Mouse (Mus musculus): ENCODE measurements at regions not wholly inside any gene's neighbourhood (a gene's known extent, or its start where the extent isn't known, plus 50 kb on each side); places are given as distances from the start of the nearest gene placed in this dataset.

DNA sequence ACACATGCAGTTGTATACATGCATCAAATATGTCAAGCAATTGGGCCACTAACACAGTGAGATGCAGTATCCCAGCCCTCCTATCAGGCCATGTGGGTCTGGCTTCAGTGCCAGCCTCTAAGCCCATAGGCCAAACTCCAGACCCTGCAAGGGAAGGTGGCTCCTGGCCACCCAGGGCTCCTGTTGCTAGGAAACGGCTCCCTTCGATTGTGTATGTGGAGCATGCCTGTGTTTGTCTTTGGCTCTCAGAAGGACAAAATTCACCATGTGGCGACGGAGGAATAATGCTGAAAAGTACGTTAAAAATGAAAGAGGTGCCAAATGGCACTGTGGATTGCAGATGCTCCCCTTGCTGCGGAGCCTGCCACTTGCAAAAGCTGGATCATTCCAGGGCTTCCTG lies 249.4 kb upstream of the Mki67 start:
- Histone ChIP-seq H3K4me1 (ENCODE audit: control insufficient read depth in 1 of 2, insufficient read depth in 2 of 2, low read length in 2 of 2) (no peaks in the 10 kb centered on the region), H3K36me3 (ENCODE audit: control insufficient read depth in 1 of 2, insufficient read depth in 2 of 2, low read length in 2 of 2) (no peaks in the 10 kb centered on the region), H3K27ac (ENCODE audit: control insufficient read depth, low read depth, low read length) (no peak overlapping the region), H3K9me3 (replicated peaks; ENCODE audit: insufficient read depth, low read length) (no peaks in the 10 kb centered on the region), H3K27me3 (ENCODE audit: control insufficient read depth in 1 of 2, insufficient read depth in 2 of 2, low read length in 2 of 2) (no peaks in the 10 kb centered on the region), H3K4me3 (ENCODE audit: control insufficient read depth in 1 of 2, insufficient read depth in 1 of 2, low read depth in 2 of 2, low read length in 2 of 2) (no peak overlapping the region), H3K9ac (ENCODE audit: control insufficient read depth, low read depth, low read length, poor library complexity, severe bottlenecking) (no peak overlapping the region), H3K79me2 (ENCODE audit: control insufficient read depth, insufficient read depth, low read length, poor library complexity) (no peaks in the 10 kb centered on the region)
- no peak for TF ChIP-seq ZC3H11A (IDR thresholded peaks at IDR 0.05; ENCODE audit: low read depth, low read length)
- TF ChIP-seq MYC (IDR thresholded peaks at IDR 0.05; ENCODE audit: low read depth, low read length): no peak
- TF ChIP-seq CHD1 (IDR thresholded peaks at IDR 0.05; ENCODE audit: low read depth, low read length): no peak
- TF ChIP-seq POLR2A (IDR thresholded peaks at IDR 0.05; ENCODE audit: control insufficient read depth in 1 of 2, insufficient read depth in 1 of 2, low read depth in 1 of 2, low read length in 2 of 2, poor library complexity in 1 of 2): no peak
- no peak for TF ChIP-seq NELFE (IDR thresholded peaks at IDR 0.05; ENCODE audit: low read depth, low read length)
- TF ChIP-seq ZNF384 (IDR thresholded peaks at IDR 0.05; ENCODE audit: low read depth, low read length): no peak
- no peak for TF ChIP-seq E2F4 (IDR thresholded peaks at IDR 0.05; ENCODE audit: borderline replicate concordance, low read depth, low read length)
- TF ChIP-seq TBP (IDR thresholded peaks at IDR 0.05; ENCODE audit: low read depth, low read length): no peak
- TF ChIP-seq RAD21 (IDR thresholded peaks at IDR 0.05; ENCODE audit: low read depth, low read length): no peak
- DNase-seq (ENCODE audit: low read depth, low spot score): no peak

DNA sequence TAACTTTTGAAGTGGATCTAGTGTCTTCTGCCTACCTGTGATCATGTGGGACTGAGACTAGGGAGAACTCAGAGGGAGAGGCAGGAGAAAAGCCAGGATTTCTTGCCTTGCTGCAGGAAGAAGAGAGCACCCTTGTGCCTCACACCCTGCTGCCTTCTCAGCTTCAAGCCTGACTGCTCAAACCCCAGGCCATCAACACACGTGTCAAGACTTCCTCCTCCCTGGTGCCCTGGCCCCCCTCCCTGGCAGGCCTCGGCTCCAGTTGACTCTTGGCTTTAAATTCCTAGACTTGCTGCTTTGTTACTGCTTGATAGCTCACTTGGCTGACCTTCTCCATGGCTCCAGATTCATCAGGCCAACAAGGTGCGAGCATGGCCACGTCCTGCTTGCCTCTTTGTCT lies 250.1 kb upstream of the Mki67 start:
- no peaks in the 10 kb centered on the region for H3K36me3 ChIP-seq (ENCODE audit: control insufficient read depth in 1 of 2, insufficient read depth in 2 of 2, low read length in 2 of 2)
- no peaks in the 10 kb centered on the region for H3K27me3 ChIP-seq (ENCODE audit: control insufficient read depth in 1 of 2, insufficient read depth in 2 of 2, low read length in 2 of 2)
- H3K79me2 ChIP-seq (ENCODE audit: control insufficient read depth, insufficient read depth, low read length, poor library complexity): no peaks in the 10 kb centered on the region
- no peak for DNase-seq (ENCODE audit: low read depth, low spot score)
- no peaks in the 10 kb centered on the region for H3K4me1 ChIP-seq (ENCODE audit: control insufficient read depth in 1 of 2, insufficient read depth in 2 of 2, low read length in 2 of 2)
- H3K9ac ChIP-seq (ENCODE audit: control insufficient read depth, low read depth, low read length, poor library complexity, severe bottlenecking): no peak overlapping the region
- no peak overlapping the region for H3K27ac ChIP-seq (ENCODE audit: control insufficient read depth, low read depth, low read length)
- no peak for TF ChIP-seq E2F4 (IDR thresholded peaks at IDR 0.05; ENCODE audit: borderline replicate concordance, low read depth, low read length)
- no peak for TF ChIP-seq SIN3A (IDR thresholded peaks at IDR 0.05; ENCODE audit: low read length)
- TF ChIP-seq MYC (IDR thresholded peaks at IDR 0.05; ENCODE audit: low read depth, low read length): no peak
- no peak for TF ChIP-seq UBTF (IDR thresholded peaks at IDR 0.05; ENCODE audit: borderline replicate concordance, insufficient read depth, low read depth, low read length)
- no peak for TF ChIP-seq EP300 (IDR thresholded peaks at IDR 0.05; ENCODE audit: low read depth in 1 of 2, low read length in 2 of 2)
- TF ChIP-seq RCOR1 (IDR thresholded peaks at IDR 0.05; ENCODE audit: low read depth, low read length): no peak
- TF ChIP-seq POLR2A (IDR thresholded peaks at IDR 0.05; ENCODE audit: control insufficient read depth in 1 of 2, insufficient read depth in 1 of 2, low read depth in 1 of 2, low read length in 2 of 2, poor library complexity in 1 of 2): no peak
- H3K9me3 ChIP-seq (replicated peaks; ENCODE audit: insufficient read depth, low read length): no peaks in the 10 kb centered on the region
- H3K4me3 ChIP-seq (ENCODE audit: control insufficient read depth in 1 of 2, insufficient read depth in 1 of 2, low read depth in 2 of 2, low read length in 2 of 2): no peak overlapping the region

DNA sequence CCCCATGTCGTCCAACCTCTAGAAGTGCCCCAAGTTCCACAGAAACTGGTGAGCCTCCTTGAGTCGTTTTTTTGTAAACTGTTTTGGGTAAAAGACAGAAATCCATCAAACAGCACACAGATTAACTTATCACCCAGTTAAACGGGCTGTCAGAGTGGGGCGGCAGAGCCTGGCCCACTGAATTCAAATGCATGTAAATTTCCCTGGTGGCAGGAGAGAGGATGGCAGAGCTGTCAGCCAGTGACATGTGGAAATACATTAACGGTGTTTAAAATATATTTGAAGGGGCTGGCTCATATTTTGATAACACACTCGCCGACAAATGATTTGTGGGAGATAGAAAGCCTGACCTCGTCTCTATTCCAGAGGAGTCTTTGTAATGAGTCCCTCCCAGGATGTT lies 252.5 kb upstream of the Mki67 start:
- Histone ChIP-seq H3K4me1 (ENCODE audit: control insufficient read depth in 1 of 2, insufficient read depth in 2 of 2, low read length in 2 of 2) (no peaks in the 10 kb centered on the region), H3K79me2 (ENCODE audit: control insufficient read depth, insufficient read depth, low read length, poor library complexity) (no peaks in the 10 kb centered on the region), H3K9ac (ENCODE audit: control insufficient read depth, low read depth, low read length, poor library complexity, severe bottlenecking) (no peak overlapping the region), H3K9me3 (replicated peaks; ENCODE audit: insufficient read depth, low read length) (no peaks in the 10 kb centered on the region), H3K27ac (ENCODE audit: control insufficient read depth, low read depth, low read length) (no peak overlapping the region), H3K27me3 (ENCODE audit: control insufficient read depth in 1 of 2, insufficient read depth in 2 of 2, low read length in 2 of 2) (no peaks in the 10 kb centered on the region), H3K36me3 (ENCODE audit: control insufficient read depth in 1 of 2, insufficient read depth in 2 of 2, low read length in 2 of 2) (no peaks in the 10 kb centered on the region), H3K4me3 (ENCODE audit: control insufficient read depth in 1 of 2, insufficient read depth in 1 of 2, low read depth in 2 of 2, low read length in 2 of 2) (no peak overlapping the region)
- TF ChIP-seq MAFK (IDR thresholded peaks at IDR 0.05; ENCODE audit: borderline replicate concordance, low read depth, low read length) (no peak), HCFC1 (IDR thresholded peaks at IDR 0.05; ENCODE audit: low read depth, low read length) (no peak), ZNF384 (IDR thresholded peaks at IDR 0.05; ENCODE audit: low read depth, low read length) (no peak), ELF1 (IDR thresholded peaks at IDR 0.05; ENCODE audit: low read depth, low read length) (no peak), ETS1 (IDR thresholded peaks at IDR 0.05; ENCODE audit: low read depth, low read length) (no peak), TBP (IDR thresholded peaks at IDR 0.05; ENCODE audit: low read depth, low read length) (no peak), MAX (IDR thresholded peaks at IDR 0.05; ENCODE audit: low read length) (no peak), ZKSCAN1 (IDR thresholded peaks at IDR 0.05; ENCODE audit: low read depth, low read length) (no peak), POLR2AphosphoS2 (IDR thresholded peaks at IDR 0.05; ENCODE audit: low read length) (no peak), BHLHE40 (IDR thresholded peaks at IDR 0.05; ENCODE audit: borderline replicate concordance, low read depth, low read length) (no peak), USF2 (IDR thresholded peaks at IDR 0.05; ENCODE audit: borderline replicate concordance in 1 of 2, insufficient read depth in 1 of 2, low read depth in 1 of 2, low read length in 2 of 2) (no peak), GABPA (IDR thresholded peaks at IDR 0.05; ENCODE audit: low read depth, low read length) (no peak), TCF12 (IDR thresholded peaks at IDR 0.05; ENCODE audit: low read depth, low read length) (no peak)
- DNase-seq (ENCODE audit: low read depth, low spot score): no peak

All from MEL (cell line).